Mouse (Mus musculus) B cell, adult 2 months (primary cell): ENCODE measurements around the gene Fam183b.
"Not testable (repeated sequence)": the region's sequence is repeated elsewhere in the genome, so short reads cannot be mapped to it uniquely, and the experiment has no call there.

Source experiments
- DNase-seq, 2 experiments: peaks; one replicate each; pipeline ENCODE4 v3.0.0; 2022

The Fam183b gene

DNA sequence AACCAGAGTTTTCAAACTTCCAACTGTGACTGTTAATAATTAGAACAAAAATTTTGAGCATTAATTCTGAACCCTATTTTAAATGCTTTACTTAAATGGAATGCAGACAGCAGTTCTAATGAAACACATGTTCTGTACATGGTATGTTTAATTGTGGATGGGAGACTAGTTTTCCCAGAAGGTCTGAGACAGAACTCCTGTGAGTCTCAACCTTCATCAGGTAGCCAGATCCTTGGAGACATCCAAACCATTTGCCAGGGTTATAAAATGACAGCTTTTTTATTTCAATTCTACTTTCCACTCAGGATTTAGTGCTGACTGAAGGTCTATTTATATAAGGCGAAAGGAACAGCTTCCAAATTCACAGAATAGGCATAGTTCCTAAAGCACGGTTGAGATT is 49.3 kb downstream of the Fam183b start, which contains the start of gene Olfr316:
Gene Olfr316 (plus strand): TSS at position 301 of the 400 bp plus-strand sequence.
- no peak for DNase-seq

- not testable (repeated sequence) for DNase-seq
Observed at GRCm38 (mm10) chr11:58751096-58751495, 50.7 kb downstream of the Fam183b start.
